8 mouse cellular contexts compared by ENCODE assay signal in the genomic region with DNA sequence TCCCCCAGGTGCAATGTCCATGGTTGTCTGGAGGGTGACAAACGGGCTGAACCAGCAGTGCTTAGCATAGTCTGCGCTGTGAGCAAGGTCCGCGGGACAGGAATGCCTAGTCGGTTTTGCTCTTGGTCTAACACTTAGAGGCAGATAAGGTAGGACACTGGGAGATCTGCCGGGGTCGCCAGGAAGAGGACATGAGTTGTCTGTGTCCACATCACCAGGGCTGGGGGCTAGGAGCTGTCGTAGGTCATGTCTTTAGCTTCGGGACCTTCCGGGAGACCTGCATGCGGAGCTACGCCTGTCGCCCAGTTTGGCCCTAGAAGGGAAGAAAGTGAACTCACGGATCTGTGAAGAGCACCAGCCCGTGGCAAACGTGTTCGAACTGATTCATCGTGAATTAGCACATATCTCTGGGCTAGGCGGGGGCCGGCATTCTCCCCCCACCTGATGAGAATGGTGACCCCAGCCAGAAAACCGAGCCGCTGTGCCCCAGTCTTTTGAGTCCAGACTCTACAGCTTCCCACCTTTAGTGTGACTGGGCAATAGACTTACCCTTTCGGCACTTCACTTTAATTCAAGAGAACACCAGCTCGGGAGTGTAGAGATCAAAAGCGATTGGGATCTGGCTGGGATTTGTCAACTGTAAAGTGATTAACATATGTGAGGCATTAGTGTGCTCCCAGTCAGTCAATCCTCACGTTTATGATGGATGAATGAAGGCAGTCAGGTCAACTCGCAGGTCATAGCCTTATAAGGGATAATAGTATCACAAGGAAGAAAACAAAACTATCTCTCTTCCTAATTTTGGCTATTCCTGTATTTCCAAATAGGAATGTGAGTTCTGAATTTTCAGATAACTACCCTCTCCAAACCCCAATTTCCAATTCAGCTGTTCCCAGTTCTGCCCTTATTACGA. TPM values are rescaled to one million over a fixed set of nuclear protein-coding genes. Genes with fewer than 3 reads are reported as not detected.
A peak's percentile ranks its signal among the peaks of the same experiment; 100 is the strongest.
DNase-seq lines count a peak whose midpoint lies in the region; ATAC-seq and TF ChIP-seq lines count a peak whose summit lies in the region.

No protein-coding gene starts in this region.

- no peak overlapping the region for H3K9ac ChIP-seq in midbrain, embryonic 15.5 days

- H3K9me3 ChIP-seq in midbrain, embryonic 15.5 days: no peaks in the 10 kb centered on the region

- peaks cover 4% of the 10 kb centered on the region for H3K4me1 ChIP-seq in embryonic fibroblast, embryonic 13.5 days (ENCODE audit: control insufficient read depth, insufficient read depth, low read length)
- peaks cover 47% of the 10 kb centered on the region for H3K4me1 ChIP-seq in midbrain, embryonic 15.5 days

- no peak overlapping the region for H3K27ac ChIP-seq in embryonic fibroblast, embryonic 13.5 days (ENCODE audit: insufficient read depth, low read length)
- H3K27ac ChIP-seq in midbrain, embryonic 15.5 days: no peak overlapping the region

- peak overlapping the region; percentile 2; the same call in 1 of the 2 replicates for H3K4me3 ChIP-seq in embryonic fibroblast, embryonic 13.5 days (ENCODE audit: insufficient read depth, low read length)
- peak overlapping the region; percentile 5; the same call in 1 of the 2 replicates for H3K4me3 ChIP-seq in midbrain, embryonic 15.5 days

- WGBS in midbrain, embryonic 15.5 days: 5% methylated on average over 28 of the region's 28 CpGs

- TF ChIP-seq POLR2A in embryonic fibroblast, embryonic 13.5 days (IDR thresholded peaks at IDR 0.05; ENCODE audit: low read depth, low read length): no peak

- ATAC-seq in midbrain, embryonic 15.5 days (replicated peaks): no peak
- no peak for ATAC-seq in activated CD4-positive, CD25-positive, alpha-beta regulatory T cell, adult 4 months

- peaks cover 67% of the 10 kb centered on the region for H3K27me3 ChIP-seq in midbrain, embryonic 15.5 days (replicated peaks)

- no peaks in the 10 kb centered on the region for H3K36me3 ChIP-seq in midbrain, embryonic 15.5 days (replicated peaks)

- DNase-seq in adrenal gland, adult 2 months: peak; percentile 28
- DNase-seq in adrenal gland, postnatal 36 days: no peak
- DNase-seq in kidney, adult 9 months: peak; percentile 71
- DNase-seq in thymus, postnatal 25 days: no peak
- DNase-seq in spleen, postnatal 4 days (ENCODE audit: low spot score in 2 of 2): no peak

- peak overlapping the region; percentile 73; the same call in 1 of the 2 replicates for H3K4me2 ChIP-seq in midbrain, embryonic 15.5 days

- TF ChIP-seq CTCF in embryonic fibroblast, embryonic 13.5 days (IDR thresholded peaks at IDR 0.05; ENCODE audit: borderline replicate concordance, insufficient read depth, low read length): no peak

RNA-seq across cellular contexts. Expression of a gene that starts 1.0 kb away (rescaled TPM):
- 10 to 100 TPM; 12.0 to 31.5 TPM for total RNA-seq in adrenal gland, adult 2 months (2021)
- 11.7 and 25.1 TPM in 2 replicates for polyA plus RNA-seq in adrenal gland, adult 2 months (2012; rRNA removed)
- 10 to 100 TPM; 13.6 to 13.7 TPM for total RNA-seq in adrenal gland, postnatal 36 days (2021)
- 23.5 and 38.5 TPM in 2 replicates for polyA plus RNA-seq in embryonic fibroblast, embryonic 13.5 days (2011; ENCODE audit: insufficient read length, low read depth, missing spikeins)
- polyA plus RNA-seq in midbrain, embryonic 15.5 days (2015; fragmentation: Nextera tagmentation; extraction: Ambion mirVana): 4.3 and 4.8 TPM in 2 replicates
- polyA plus RNA-seq in activated CD4-positive, CD25-positive, alpha-beta regulatory T cell, adult 4 months (2017; shearing (Covaris generic)): not detected

RNA-seq across cellular contexts. Expression of a gene that starts 11.7 kb away (rescaled TPM):
- total RNA-seq in adrenal gland, adult 2 months (2021): 10 to 100 TPM; 42.6 to 43.8 TPM
- polyA plus RNA-seq in adrenal gland, adult 2 months (2012; rRNA removed): 7.3 and 8.0 TPM in 2 replicates
- total RNA-seq in adrenal gland, postnatal 36 days (2021): 10 to 100 TPM; 44.8 to 48.5 TPM
- 55.5 and 66.2 TPM in 2 replicates for polyA plus RNA-seq in embryonic fibroblast, embryonic 13.5 days (2011; ENCODE audit: insufficient read length, low read depth, missing spikeins)
- polyA plus RNA-seq in midbrain, embryonic 15.5 days (2015; fragmentation: Nextera tagmentation; extraction: Ambion mirVana): 63.9 and 69.6 TPM in 2 replicates
- 1 to 10 TPM in 1 of 2 experiments, under 1 TPM in 1; 0.84 to 2.3 TPM for polyA plus RNA-seq in activated CD4-positive, CD25-positive, alpha-beta regulatory T cell, adult 4 months (2017; shearing (Covaris generic))

Comparison
In these comparisons a context has a peak if more than half of its experiments do, and no peak if none do; other contexts are left out.
1. DNase-seq: peak in adrenal gland, adult 2 months (single experiment) and kidney, adult 9 months (single experiment); none in adrenal gland, postnatal 36 days (0 of 2), thymus, postnatal 25 days (single experiment) and spleen, postnatal 4 days (0 of 2).